Comparison of ENCODE assay signal across 20 mouse cellular contexts in genomic region chr2:106959380-106959779, GRCm38 (mm10).
"Had no signal": no experiment of that assay in that cellular context is flagged by ENCODE, and none has a peak within 500 bp of the region (broad histone marks: within the 10 kb centered on the region; RNA-seq: fewer than 3 reads in every experiment).

No protein-coding gene starts in this region.

- H3K4me2 ChIP-seq: intestine, embryonic 15.5 days; limb, embryonic 12.5 days; limb, embryonic 15.5 days; liver, embryonic 11.5 days; lung, embryonic 14.5 days; midbrain, embryonic 11.5 days; neural tube, embryonic 12.5 days; neural tube, embryonic 15.5 days; stomach, embryonic 15.5 days had no signal

- H3K4me3 ChIP-seq: intestine, embryonic 15.5 days; left cerebral cortex, adult 2 months; limb, embryonic 12.5 days; limb, embryonic 15.5 days; neural tube, embryonic 12.5 days; neural tube, embryonic 15.5 days; stomach, embryonic 15.5 days had no signal

- H3K4me1 ChIP-seq: intestine, embryonic 15.5 days; limb, embryonic 12.5 days; stomach, embryonic 15.5 days had no signal

- H3K36me3 ChIP-seq: intestine, embryonic 15.5 days had no signal

- ATAC-seq: intestine, embryonic 15.5 days; liver, postnatal 0 days; lung, postnatal 0 days had no signal

- H3K27ac ChIP-seq: intestine, embryonic 15.5 days; left cerebral cortex, adult 2 months; limb, embryonic 12.5 days; limb, embryonic 15.5 days; liver, embryonic 14.5 days; macrophage; neural tube, embryonic 12.5 days; neural tube, embryonic 15.5 days; stomach, embryonic 15.5 days had no signal

- H3K9me3 ChIP-seq: intestine, embryonic 15.5 days; limb, embryonic 12.5 days; limb, embryonic 15.5 days; neural tube, embryonic 12.5 days; neural tube, embryonic 15.5 days; stomach, embryonic 15.5 days had no signal

- H3K27me3 ChIP-seq: intestine, embryonic 15.5 days; limb, embryonic 15.5 days; neural tube, embryonic 12.5 days; neural tube, embryonic 15.5 days; stomach, embryonic 15.5 days had no signal

- H3K9ac ChIP-seq: intestine, embryonic 15.5 days; limb, embryonic 12.5 days; limb, embryonic 15.5 days; liver, embryonic 14.5 days; liver, postnatal 0 days; lung, embryonic 14.5 days; neural tube, embryonic 12.5 days; neural tube, embryonic 15.5 days; stomach, embryonic 15.5 days had no signal

- DNase-seq: layer of hippocampus, postnatal 36 days; liver, postnatal 0 days; lung, embryonic 14.5 days; midbrain, embryonic 14.5 days; right cerebral cortex, adult 18-20 months; right cerebral cortex, postnatal 25 days; spleen, adult 18-20 months; thymus, postnatal 25 days had no signal
